Mouse (Mus musculus) T-helper 2 cell (primary cell): ENCODE data around the gene B230219D22Rik.
"Not testable (repeated sequence)": the region's sequence is repeated elsewhere in the genome, so short reads cannot be mapped to it uniquely, and the experiment has no call there.

Source experiments
- in situ Hi-C: fragments of 300-600 bp; cut with MboI, MseI; formaldehyde crosslinking; loops from one replicate; pipeline ENCODE4 v1.15.1; 2025; ENCODE audit warnings: high pct_unique_total_duplicates

The B230219D22Rik gene

DNA sequence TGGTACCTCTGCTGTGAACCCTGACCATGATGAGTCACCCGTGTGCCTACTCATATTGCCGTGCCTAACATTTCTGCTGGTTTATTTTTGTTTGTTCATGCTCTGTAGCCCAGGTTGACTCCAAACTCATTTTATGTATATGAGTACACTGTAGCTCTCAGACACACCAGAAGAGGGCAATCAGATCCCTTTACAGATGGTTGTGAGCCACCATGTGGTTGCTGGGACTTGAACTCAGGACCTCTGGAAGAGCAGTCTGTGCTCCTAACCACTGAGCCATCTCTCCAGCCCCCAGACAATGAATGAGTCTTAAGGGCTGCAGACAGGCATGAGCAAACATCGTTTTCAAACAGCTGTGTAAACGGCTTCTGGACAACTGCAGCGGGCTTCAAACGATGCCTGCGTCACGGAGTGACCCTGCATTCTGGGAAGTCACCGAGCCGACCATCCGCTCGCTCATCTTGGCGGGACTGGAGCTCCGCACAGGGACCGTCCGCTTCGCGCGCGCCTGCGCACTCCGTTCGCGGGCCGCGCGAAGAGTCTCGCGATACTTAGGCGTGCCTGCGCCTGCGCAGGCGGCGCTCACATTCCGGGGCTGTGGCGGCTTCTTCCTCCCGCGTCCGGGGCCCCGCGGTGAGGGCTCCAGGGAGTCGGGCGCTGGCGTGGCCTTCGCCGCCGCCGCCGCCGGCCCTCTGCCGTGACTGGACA, at the start of gene B230219D22Rik:
Gene B230219D22Rik, plus strand, starts transcription at position 590 of the 708 bp plus-strand sequence.
- in situ Hi-C loops = no loop called here

DNA sequence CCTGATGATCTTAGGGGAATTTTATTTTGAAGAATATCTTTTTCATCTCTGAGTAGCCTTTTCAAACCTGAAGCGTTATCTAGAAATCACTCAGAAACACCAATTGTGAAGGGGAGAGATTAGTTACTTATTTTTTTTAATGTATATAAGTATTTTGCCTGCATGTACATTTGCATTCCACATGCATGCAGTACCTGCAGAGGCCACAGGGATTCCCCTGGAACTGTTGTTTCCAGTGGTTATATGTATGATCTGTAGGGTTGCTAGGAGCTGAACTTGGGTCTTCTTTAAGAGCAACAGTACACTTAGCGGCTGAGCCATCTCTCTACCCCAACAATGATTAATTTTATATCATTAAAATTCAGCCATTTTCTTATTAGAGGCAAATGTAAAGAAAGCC, 48.4 kb upstream of the B230219D22Rik start:
- in situ Hi-C loops = loop anchor here (5.0 kb wide), 1 partner anchor 42 kb away; no protein-coding TSS in a partner anchor

DNA sequence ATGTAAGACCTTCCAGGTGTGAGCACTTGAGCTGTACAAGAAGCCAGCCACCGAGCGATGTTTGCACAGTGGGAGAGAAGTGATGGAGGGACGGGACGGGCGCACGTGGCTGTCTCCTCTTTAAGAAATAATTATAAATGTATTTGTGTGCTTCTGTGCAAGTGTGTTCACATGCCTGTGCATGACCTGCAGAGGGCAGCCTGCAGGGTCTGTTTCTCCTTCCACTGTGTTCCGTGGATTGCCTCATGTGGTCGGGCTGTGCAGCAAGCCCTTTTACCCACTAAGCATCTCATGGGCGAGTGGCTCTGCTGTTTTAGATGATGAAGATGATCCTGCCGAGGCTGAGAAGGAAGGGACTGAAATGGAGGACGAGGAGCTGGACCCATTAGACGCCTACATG, 42.8 kb upstream of the B230219D22Rik start:
- in situ Hi-C loops = no loop called here

DNA sequence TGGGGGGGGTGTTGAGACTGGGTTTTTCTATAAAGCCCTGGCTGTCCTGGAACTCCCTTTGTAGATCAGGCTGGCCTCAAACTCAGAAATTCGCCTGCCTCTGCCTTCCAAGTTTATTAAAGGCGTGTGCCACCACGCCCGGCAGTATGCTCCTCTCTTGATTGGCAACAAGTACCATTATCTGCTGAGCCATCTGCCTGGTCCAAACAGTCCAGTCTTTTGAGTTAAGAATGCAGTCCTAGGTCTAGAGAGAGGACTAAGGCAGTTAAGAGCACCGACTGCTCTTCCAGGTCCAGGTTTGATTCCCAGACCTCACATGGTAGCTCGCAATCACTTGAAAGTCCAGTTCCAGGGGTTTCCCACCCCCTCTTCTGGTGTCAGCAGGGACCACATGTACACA, 41.9 kb upstream of the B230219D22Rik start:
- in situ Hi-C loops = no loop called here

DNA sequence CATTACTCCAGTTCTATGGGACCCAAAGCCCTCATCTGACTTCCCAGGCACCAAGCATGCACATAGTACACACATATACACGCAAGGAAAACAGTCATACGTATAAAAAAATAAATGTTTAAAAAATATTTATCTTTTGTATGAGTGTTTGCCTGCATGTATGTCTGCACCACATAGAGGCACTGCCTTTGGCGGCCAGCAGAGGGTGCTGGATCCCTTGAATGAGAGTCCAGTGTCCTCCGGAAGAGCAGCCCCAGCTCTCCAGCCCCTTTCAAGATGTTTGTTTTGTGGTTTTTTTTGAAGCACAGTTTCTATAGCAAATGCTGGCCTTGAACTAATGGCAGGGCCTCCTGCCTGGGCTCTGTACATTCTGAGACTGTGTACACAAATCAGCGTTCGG, 24.4 kb upstream of the B230219D22Rik start:
- in situ Hi-C loops = no loop called here

DNA sequence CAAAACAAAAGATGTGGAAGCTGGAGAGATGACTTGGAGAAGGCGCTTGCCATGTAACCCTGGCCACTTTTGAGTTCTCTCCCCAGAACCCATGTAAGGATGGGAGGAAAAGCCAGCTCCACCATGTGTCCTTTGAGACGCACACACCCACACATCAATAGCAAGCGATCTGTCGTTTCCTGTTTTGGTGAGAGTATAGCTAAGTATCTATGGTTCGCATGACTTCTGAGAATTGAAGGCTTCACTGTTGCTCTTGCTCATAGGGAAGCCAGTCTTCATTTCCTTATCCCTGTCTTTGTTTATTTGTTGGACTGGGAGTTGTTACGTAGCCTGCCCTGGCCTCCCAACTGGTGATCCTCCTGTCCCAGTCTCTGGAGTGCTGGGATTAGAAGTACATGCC, 20.2 kb upstream of the B230219D22Rik start:
- in situ Hi-C loops = no loop called here

DNA sequence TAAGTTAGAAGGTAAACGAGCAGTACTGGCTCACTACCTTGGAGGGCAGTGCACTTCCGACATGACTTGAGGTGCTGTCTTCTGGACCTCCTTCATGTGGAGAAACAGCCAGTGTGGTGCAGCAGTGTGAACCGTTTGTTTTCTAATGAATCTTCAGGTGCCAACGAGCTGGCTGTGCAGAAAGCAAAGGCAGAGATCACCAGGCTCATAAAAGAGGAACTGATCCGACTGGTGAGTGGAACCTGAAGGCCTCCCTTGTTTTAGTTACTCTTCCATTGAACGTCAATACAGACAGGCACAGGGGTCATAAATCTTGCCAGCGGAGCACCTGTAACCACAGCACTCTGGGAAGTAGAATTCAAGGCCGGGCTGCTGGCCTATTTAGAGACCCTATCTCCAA, 15.6 kb upstream of the B230219D22Rik start:
- in situ Hi-C loops = no loop called here

DNA sequence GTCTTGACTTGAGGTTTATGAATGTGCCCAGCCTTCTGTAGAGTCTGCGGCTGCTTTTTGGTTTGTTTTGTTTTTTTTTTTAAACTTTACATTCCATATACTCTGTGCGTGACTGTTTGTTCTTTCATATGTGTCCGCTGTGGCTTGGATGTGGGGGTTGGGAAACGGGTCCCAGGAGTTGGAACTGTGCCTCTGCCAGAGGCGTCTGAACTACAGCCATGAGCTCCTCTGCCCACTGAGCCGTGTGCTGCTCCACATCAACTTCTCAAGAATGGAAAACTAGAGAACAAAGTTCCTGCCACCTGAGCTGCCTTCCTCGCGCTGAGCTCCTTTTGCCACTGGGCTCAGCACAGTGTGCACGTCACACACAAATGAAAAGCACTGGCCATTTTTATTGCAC, 10.7 kb upstream of the B230219D22Rik start:
- in situ Hi-C loops = no loop called here

DNA sequence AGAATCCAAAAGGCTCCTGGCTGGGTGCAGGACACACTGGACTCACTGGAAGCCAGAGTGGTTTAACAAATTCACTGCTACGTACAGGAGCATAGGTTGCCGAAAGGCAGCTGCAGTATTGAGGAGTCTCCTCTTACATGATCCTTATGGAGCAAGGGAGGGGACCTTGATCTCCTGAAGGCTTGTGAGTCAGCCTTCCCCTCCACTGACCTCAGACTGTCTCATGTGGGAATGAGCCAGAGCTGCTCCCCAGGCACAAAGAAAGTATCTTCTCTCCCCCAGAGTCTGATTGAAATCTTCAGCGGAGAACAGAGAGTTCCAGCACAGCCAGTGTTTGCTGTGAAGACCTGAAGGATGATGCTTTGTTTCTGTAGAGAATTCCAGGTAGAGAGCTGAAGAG, 9.3 kb upstream of the B230219D22Rik start:
- in situ Hi-C loops = no loop called here

DNA sequence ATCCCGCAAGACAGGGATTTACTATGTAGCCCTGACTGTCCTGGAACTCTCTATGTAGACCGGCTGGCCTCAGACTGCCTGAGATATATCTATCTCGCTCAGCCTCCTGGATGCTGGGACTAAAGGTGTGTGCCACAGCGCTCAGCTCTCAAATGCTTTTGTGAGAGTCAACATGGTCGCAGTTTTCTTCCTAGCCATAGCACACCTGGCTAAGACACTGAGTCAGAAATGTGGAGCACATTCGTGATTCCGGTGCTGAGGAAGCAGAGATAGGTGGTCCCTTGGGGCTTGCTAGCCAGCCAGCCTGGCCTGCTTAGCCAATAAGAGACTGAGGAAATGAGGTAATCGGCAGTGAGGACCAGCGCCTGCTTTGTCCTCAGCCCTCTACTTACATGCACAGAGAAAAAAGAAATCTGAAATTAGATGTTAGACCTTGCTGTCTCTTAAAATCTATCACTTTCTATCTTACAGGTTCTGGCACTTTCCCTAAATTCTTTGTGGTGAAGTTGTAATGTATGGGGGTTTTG, 6.8 kb upstream of the B230219D22Rik start:
- in situ Hi-C loops = no loop called here

DNA sequence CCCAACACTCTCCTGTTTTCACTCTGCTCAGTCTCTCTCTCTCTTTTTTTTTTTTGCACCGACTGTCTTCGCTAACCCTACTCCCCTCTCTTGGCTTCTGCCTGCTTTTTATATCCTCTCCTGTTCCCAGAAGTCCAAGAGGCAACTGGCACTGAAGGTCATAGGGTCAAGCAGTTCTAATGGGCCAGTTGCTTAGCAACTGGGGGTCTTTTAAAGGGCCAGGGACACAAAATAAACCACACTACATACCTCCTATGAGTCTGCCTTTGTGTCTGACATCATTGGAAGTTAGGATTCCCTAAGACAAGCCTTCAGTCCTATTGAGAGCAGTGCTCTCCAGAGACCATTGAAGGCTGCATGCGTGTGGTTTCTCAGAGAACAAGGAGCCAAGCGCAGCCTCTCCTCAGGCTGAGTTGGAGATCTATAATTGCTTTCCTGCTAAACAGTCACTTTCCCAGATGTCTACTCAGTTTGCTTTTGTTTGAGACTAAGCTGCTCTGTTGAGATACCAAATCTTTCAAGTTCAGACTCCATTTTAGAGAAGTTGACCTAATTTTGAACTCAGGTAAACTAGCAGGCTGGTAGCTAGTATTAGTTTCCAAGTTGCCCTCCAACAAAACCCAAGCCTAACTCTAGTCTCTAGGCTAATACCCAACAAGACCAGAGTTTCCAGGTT, 4.9 kb upstream of the B230219D22Rik start:
- in situ Hi-C loops = no loop called here

DNA sequence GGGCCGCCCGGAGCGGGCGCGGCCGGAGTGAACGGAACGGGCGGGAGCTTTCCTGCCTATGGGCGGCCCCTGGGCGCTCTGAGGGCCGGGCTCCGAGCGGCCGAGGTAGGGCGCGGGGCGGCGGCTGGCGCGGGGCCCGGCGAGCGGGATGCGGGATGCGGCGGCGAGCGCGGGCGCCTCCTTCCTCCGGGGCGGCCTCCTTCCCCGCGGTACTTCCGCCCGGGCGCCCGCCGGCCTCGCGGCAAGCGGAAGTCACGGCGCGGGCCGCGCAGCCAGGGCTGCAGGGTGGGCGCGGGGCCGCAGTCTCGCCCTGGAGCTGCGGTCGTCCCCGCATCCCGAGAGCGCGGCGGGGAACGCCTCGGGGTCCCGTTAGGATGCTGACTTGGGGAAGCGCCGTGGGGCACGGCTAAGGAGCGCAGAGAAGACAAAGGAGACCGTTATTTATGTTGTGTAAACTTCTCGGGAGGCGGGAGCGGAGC, 358 bp downstream of the B230219D22Rik start:
- in situ Hi-C loops = no loop called here

DNA sequence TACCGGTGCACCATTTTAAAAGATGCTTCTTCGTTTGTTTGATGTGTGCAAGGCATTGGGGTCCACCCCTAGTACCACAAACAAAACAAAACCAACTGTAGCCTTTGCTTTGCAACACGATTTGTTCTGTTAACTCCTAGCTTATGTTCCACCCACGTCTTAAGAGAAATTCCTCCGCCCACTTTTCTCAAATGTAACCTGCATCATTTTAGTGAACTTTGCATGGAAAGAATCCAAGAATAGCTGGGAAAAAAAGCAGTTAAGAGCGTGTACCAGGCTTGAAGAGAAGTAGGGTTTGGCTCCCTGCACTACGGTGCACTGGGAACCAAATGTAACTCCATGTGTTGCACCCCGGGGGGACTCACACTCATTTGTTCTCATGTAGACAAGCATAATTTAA, 1.2 kb downstream of the B230219D22Rik start:
- in situ Hi-C loops = no loop called here

DNA sequence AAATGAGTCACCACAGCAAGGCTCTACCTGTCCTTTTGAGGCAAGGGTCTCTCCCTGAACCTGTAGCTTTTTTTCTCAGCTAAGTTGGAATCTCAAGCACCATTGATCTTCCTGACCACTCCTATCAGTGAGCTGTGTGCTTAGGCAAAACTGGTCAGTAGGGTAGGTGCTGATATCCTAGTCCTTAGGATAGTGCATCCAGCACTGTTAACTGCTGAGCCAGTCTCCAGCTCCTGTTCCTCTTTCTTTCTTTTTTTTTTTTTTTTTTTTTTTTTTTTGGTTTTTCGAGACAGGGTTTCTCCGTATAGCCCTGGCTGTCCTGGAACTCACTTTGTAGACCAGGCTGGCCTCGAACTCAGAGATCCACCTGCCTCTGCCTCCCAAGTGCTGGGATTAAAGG, 3.1 kb downstream of the B230219D22Rik start:
- in situ Hi-C loops = not testable (repeated sequence)

DNA sequence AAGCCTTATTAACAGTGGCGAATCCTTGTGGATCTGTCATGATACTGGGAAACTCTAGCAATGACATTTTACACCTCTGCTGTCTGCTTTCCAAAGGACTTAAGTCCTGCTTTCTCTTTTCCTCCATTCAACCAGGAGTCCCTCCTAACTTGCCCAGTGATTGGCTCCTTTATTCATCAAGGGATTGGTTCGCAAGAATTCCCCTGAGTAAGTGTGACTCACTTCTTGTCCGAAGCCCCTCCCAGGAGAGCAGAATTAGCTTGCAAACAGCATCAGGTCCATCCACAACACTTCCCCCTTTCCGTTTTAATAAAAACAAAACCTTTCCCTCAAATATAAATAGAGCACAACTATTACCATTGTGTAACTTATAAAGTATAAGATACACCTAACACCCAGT, 11.4 kb downstream of the B230219D22Rik start:
- in situ Hi-C loops = no loop called here

DNA sequence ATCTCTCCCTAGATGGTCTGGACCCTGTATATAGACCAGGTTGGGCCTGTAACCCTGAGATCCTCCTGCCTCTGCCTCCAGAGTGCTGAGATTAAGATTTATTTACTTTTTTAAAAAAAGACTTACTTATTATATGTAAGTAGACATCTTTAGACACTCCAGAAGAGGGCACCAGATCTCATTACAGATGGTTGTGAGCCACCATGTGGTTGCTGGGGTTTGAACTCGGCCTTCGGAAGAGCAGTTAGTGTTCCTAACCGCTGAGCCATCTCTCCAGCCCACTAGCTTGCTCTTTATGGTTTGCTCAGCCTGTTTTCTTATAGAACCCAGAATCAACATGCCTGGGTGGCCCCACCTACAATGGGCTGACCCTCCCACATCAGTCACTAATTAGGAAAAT, 19.9 kb downstream of the B230219D22Rik start:
- in situ Hi-C loops = no loop called here

DNA sequence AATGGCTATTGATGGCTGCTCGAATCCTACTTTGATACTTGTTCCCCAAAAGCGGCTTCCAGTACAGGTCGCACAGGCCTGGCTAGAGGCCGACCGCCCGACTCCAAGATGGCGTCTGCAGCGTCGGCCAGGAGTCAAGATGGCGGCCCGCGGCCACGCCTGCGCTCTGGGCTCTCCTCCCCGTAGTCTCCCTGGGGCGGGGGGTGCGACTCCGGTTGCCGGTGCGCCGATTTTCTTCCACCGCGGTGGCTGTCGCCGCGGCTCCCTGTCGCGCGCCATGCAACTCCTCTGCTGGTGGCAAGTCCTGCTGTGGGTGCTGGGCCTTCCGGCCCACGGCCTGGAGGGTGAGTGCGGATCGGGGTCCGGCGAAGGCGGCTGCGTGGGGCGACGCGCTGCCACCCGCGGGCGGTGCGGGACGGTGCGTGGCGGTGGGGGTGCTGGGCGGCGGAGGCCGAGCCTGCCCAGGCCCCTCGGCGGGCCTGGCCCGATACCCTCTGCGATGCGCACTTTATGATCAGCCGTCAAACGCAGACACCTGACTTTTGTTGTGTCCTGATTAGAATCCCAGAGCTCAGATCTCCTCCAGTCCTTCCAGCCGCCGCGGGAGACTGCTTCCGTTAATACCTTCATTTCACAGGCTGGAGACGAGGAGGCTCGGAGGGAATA, 21.7 kb downstream of the B230219D22Rik start, which contains the start of gene Txndc15:
Gene Txndc15, plus strand, starts transcription at position 150 of the 666 bp plus-strand sequence.
- in situ Hi-C loops = loop anchor here (5.0 kb wide), 1 partner anchor 617 kb away; no protein-coding TSS in a partner anchor

DNA sequence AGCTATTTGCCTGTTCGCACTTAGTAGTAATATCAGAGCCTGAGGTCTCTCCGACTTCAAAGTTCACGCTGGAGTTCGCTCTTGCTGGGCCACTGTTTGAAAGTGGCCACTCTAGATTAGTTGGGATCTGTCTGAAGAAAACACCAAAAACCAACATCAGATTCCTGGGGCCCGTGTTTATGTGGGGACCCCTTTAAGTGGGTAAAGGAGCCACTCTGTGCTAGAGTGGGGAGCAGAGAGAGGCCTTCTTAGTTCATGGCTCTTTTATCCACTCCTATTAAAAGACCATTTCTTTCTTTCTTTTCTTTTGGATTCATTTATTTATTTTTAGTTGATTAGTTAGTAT, 22.2 kb downstream of the B230219D22Rik start:
- in situ Hi-C loops = loop anchor here (5.0 kb wide), 1 partner anchor 618 kb away; no protein-coding TSS in a partner anchor

DNA sequence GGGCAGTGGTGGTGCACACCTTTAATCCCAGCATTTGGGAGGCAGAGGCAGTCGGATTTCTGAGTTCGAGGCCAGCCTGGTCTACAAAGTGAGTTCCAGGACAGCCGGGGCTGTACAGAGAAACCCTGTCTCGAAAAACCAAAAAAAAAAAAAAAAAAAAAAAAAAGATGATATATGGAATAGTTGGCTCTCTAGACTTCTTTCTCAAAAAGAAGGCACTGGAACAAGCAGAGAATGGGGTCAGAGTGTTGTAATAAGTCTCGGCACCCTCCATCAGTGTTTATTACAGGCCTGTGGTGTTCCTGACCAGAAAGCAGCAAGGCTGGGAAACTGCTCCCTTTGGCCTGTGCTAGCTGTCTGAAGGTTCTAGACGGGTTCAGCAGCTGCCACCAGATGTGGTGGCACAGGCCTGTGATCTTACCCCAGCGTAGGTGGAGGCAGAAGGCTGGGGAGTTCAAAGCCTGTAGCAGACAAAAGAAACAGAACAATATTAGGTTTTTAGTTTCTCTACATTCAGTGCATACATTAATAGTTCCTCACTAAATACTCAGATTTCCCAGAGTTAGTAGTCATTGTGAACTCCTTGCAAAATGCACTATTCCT, 23.1 kb downstream of the B230219D22Rik start:
- in situ Hi-C loops = loop anchor here (5.0 kb wide), 1 partner anchor 619 kb away; no protein-coding TSS in a partner anchor

DNA sequence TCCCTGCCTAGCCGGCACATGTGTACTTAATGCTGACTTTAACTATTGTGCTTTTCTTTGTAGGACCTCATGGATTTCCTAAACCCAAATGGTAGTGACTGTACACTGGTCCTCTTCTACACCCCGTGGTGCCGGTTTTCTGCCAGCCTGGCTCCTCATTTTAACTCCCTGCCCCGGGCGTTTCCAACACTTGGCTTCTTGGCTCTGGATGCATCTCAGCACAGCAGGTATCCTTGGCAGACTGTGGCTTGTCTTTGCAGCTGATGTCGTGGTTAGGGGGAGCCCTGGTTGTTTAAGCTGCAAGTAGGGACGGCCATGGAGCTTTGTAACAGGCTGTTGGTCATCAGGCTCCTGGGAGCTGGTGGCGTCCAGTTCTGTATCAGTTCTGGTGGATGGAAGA, 28.6 kb downstream of the B230219D22Rik start:
- in situ Hi-C loops = no loop called here

DNA sequence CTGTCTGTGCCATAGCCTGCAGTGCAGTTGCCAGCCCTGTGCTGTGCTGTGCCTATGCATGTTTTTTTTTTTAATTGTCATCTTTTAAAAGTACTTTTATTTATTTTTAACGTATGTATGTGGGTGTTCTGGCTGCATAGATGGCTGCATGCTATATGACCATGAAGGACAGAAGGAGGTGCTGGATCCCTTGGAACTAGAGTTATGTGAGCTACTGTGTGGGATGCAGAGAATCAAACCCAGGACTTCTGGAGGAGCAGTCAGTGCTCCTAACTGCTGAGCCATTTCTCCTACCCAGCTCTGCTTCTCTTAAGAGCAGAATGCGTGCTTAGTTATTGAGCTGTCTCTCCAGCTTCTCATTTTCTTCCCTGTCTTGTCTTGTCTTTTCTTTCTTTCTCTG, 29.1 kb downstream of the B230219D22Rik start:
- in situ Hi-C loops = no loop called here
